Comparison of ENCODE assay signal across 12 mouse cellular contexts in genomic region chr17:29494062-29494731, GRCm38 (mm10). TPM values are rescaled to one million over a fixed set of nuclear protein-coding genes. Genes with fewer than 3 reads are reported as not detected.
DNase-seq lines count a peak whose midpoint lies in the region; ATAC-seq and TF ChIP-seq lines count a peak whose summit lies in the region.
"Had no signal": no experiment of that assay in that cellular context is flagged by ENCODE, and none has a peak within 500 bp of the region (broad histone marks: within the 10 kb centered on the region; RNA-seq: fewer than 3 reads in every experiment).

No protein-coding gene starts in this region.

- no peaks in the 10 kb centered on the region for H3K27me3 ChIP-seq in heart, embryonic 14.5 days (ENCODE audit: control insufficient read depth, insufficient read depth, low read length)
- H3K27me3 ChIP-seq in ES-Bruce4 (ENCODE audit: control insufficient read depth, insufficient read depth, low read length, poor library complexity, severe bottlenecking): no peaks in the 10 kb centered on the region
- no peaks in the 10 kb centered on the region for H3K27me3 ChIP-seq in liver, embryonic 11.5 days (replicated peaks; ENCODE audit: control insufficient read depth, insufficient read depth, low read length)
- no peaks in the 10 kb centered on the region for H3K27me3 ChIP-seq in kidney, embryonic 15.5 days
- H3K27me3 ChIP-seq: neural tube, embryonic 15.5 days had no signal

- no peak for TF ChIP-seq CTCF in ES-Bruce4 (IDR thresholded peaks at IDR 0.05; ENCODE audit: low read depth, low read length)

- H3K27ac ChIP-seq in heart, embryonic 14.5 days (replicated peaks in 1 of 2; ENCODE audit: control insufficient read depth in 1 of 2, insufficient read depth in 1 of 2, low read depth in 2 of 2, low read length in 2 of 2): no peak overlapping the region
- H3K27ac ChIP-seq in ES-Bruce4 (ENCODE audit: insufficient read depth, low read length): peak overlapping the region; percentile 81
- peak overlapping the region; percentile 89 for H3K27ac ChIP-seq in liver, embryonic 11.5 days (ENCODE audit: low read depth, low read length)
- H3K27ac ChIP-seq in kidney, embryonic 15.5 days: no peak overlapping the region
- H3K27ac ChIP-seq: neural tube, embryonic 15.5 days had no signal

- no peaks in the 10 kb centered on the region for H3K9me3 ChIP-seq in heart, embryonic 14.5 days (ENCODE audit: control insufficient read depth, low read length)
- no peaks in the 10 kb centered on the region for H3K9me3 ChIP-seq in ES-Bruce4 (replicated peaks; ENCODE audit: control insufficient read depth, insufficient read depth, low read length, poor library complexity, severe bottlenecking)
- H3K9me3 ChIP-seq in liver, embryonic 11.5 days (ENCODE audit: control insufficient read depth, low read length): no peaks in the 10 kb centered on the region
- H3K9me3 ChIP-seq in kidney, embryonic 15.5 days (replicated peaks): no peaks in the 10 kb centered on the region
- H3K9me3 ChIP-seq: neural tube, embryonic 15.5 days had no signal

- peaks cover 0 to 8% of the 10 kb centered on the region in 2 experiments; a peak in 3 of 4 replicates for H3K4me1 ChIP-seq in heart, embryonic 14.5 days (ENCODE audit: control insufficient read depth in 2 of 2, insufficient read depth in 2 of 2, low read length in 2 of 2)
- H3K4me1 ChIP-seq in ES-Bruce4 (ENCODE audit: control insufficient read depth, insufficient read depth, low read length): no peaks in the 10 kb centered on the region
- H3K4me1 ChIP-seq in liver, embryonic 11.5 days (replicated peaks; ENCODE audit: control insufficient read depth, insufficient read depth, low read length): peaks cover 45% of the 10 kb centered on the region
- peaks cover 27% of the 10 kb centered on the region for H3K4me1 ChIP-seq in kidney, embryonic 15.5 days

- H3K9ac ChIP-seq in heart, embryonic 14.5 days (ENCODE audit: low read length): no peak overlapping the region
- peak overlapping the region; percentile 85 for H3K9ac ChIP-seq in ES-Bruce4 (ENCODE audit: low read depth, poor library complexity, severe bottlenecking)
- peak overlapping the region; percentile 99 for H3K9ac ChIP-seq in liver, embryonic 11.5 days (ENCODE audit: low read depth, low read length)
- H3K9ac ChIP-seq in kidney, embryonic 15.5 days: no peak overlapping the region
- H3K9ac ChIP-seq: neural tube, embryonic 15.5 days had no signal

- no peak for DNase-seq in heart, postnatal 14 days
- DNase-seq in A20 (ENCODE audit: low read depth, low spot score) (peak; percentile 64), MN1 (ENCODE audit: low spot score) (no peak)
- no peak for DNase-seq in liver, embryonic 11.5 days (ENCODE audit: low spot score)
- no peak for DNase-seq in cerebellum, adult 11-12 months
- DNase-seq: lung, adult 18-20 months had no signal

- H3K4me3 ChIP-seq in heart, embryonic 14.5 days (ENCODE audit: control insufficient read depth in 1 of 2, insufficient read depth in 1 of 2, low read depth in 1 of 2, low read length in 2 of 2): peak overlapping the region in 1 of 2 experiments; percentile 3; a peak in 1 of 4 replicates
- H3K4me3 ChIP-seq in ES-Bruce4 (ENCODE audit: low read depth, low read length): peak overlapping the region; percentile 95
- H3K4me3 ChIP-seq in liver, embryonic 11.5 days (ENCODE audit: low read depth, low read length): peak overlapping the region; percentile 85
- H3K4me3 ChIP-seq in kidney, embryonic 15.5 days (replicated peaks): no peak overlapping the region
- H3K4me3 ChIP-seq: neural tube, embryonic 15.5 days had no signal

- 0 out of 2 replicates have a peak overlapping the region, but pooled peaks have one; percentile 2 for H3K4me2 ChIP-seq in heart, embryonic 14.5 days (ENCODE audit: low read length)
- H3K4me2 ChIP-seq in liver, embryonic 11.5 days: peak overlapping the region; percentile 88
- H3K4me2 ChIP-seq in kidney, embryonic 15.5 days: no peak overlapping the region

- peaks cover 23% of the 10 kb centered on the region for H3K36me3 ChIP-seq in heart, embryonic 14.5 days (ENCODE audit: control insufficient read depth, insufficient read depth, low read length)
- H3K36me3 ChIP-seq in ES-Bruce4 (ENCODE audit: control insufficient read depth, insufficient read depth, low read length, poor library complexity, severe bottlenecking): peaks cover 36% of the 10 kb centered on the region
- peaks cover 18% of the 10 kb centered on the region for H3K36me3 ChIP-seq in liver, embryonic 11.5 days (ENCODE audit: control insufficient read depth, insufficient read depth, low read length)
- peaks cover 19% of the 10 kb centered on the region for H3K36me3 ChIP-seq in kidney, embryonic 15.5 days

- TF ChIP-seq POLR2A in ES-Bruce4 (IDR thresholded peaks at IDR 0.05; ENCODE audit: insufficient read depth, low read length): no peak

- intact Hi-C loops in heart, postnatal 14 days (cut with DNase I): no loop called here

- 78% methylated on average over 10 of the region's 10 CpGs for WGBS in heart, embryonic 14.5 days
- 62% methylated on average over 10 of the region's 10 CpGs for WGBS in liver, embryonic 11.5 days
- 65% methylated on average over 10 of the region's 10 CpGs for WGBS in kidney, embryonic 15.5 days

- no peak for ATAC-seq in heart, embryonic 14.5 days (ENCODE audit: insufficient number of reproducible peaks, insufficient read depth, low FRiP score, low read depth)
- no peak for ATAC-seq in liver, embryonic 11.5 days (replicated peaks; ENCODE audit: low FRiP score)
- no peak for ATAC-seq in kidney, embryonic 15.5 days (replicated peaks; ENCODE audit: low FRiP score)

- TF ChIP-seq EP300 in ES-Bruce4 (IDR thresholded peaks at IDR 0.05; ENCODE audit: insufficient read depth, low read depth, low read length): no peak

RNA-seq across cellular contexts. Expression of gene Pim1, which starts 3.6 kb away (rescaled TPM):
- polyA plus RNA-seq in heart, embryonic 14.5 days (2014; fragmentation: Nextera tagmentation; extraction: Ambion mirVana): 14.1 and 16.5 TPM in 2 replicates
- total RNA-seq in heart, postnatal 14 days (2021): 10 to 100 TPM; 30.8 to 33.7 TPM
- 348 and 350 TPM in 2 replicates for polyA plus RNA-seq in ES-Bruce4 (2011; ENCODE audit: insufficient read depth, insufficient read length, low read depth, missing spikeins)
- 41.6 and 47.0 TPM in 2 replicates for polyA plus RNA-seq in liver, embryonic 11.5 days (2014; fragmentation: Nextera tagmentation; extraction: Ambion mirVana)
- polyA plus RNA-seq in kidney, embryonic 15.5 days (2015; fragmentation: Nextera tagmentation; extraction: Ambion mirVana): 17.8 and 17.9 TPM in 2 replicates

RNA-seq across cellular contexts. Expression of gene Gm17657, which starts 55.2 kb away (rescaled TPM):
- not detected in 2 replicates for polyA plus RNA-seq in heart, embryonic 14.5 days (2014; fragmentation: Nextera tagmentation; extraction: Ambion mirVana)
- total RNA-seq in heart, postnatal 14 days (2021): not detected
- polyA plus RNA-seq in ES-Bruce4 (2011; ENCODE audit: insufficient read depth, insufficient read length, low read depth, missing spikeins): 1.6 and 2.4 TPM in 2 replicates
- 0.11 TPM in 1 of 2 replicates, not detected in the other for polyA plus RNA-seq in liver, embryonic 11.5 days (2014; fragmentation: Nextera tagmentation; extraction: Ambion mirVana)
- polyA plus RNA-seq in kidney, embryonic 15.5 days (2015; fragmentation: Nextera tagmentation; extraction: Ambion mirVana): not detected in 2 replicates
- total RNA-seq: adrenal gland, adult 18-20 months had no signal
- polyA plus RNA-seq: kidney, postnatal 0 days; neural tube, embryonic 15.5 days had no signal

RNA-seq across cellular contexts. Expression of gene Tbc1d22b, which starts 55.4 kb away (rescaled TPM):
- polyA plus RNA-seq in heart, embryonic 14.5 days (2014; fragmentation: Nextera tagmentation; extraction: Ambion mirVana): 8.1 and 10.2 TPM in 2 replicates
- total RNA-seq in heart, postnatal 14 days (2021): 10 to 100 TPM; 14.5 to 15.1 TPM
- 20.8 and 21.8 TPM in 2 replicates for polyA plus RNA-seq in ES-Bruce4 (2011; ENCODE audit: insufficient read depth, insufficient read length, low read depth, missing spikeins)
- polyA plus RNA-seq in liver, embryonic 11.5 days (2014; fragmentation: Nextera tagmentation; extraction: Ambion mirVana): 11.5 and 11.8 TPM in 2 replicates
- polyA plus RNA-seq in kidney, embryonic 15.5 days (2015; fragmentation: Nextera tagmentation; extraction: Ambion mirVana): 16.7 and 19.3 TPM in 2 replicates

RNA-seq across cellular contexts. Expression of gene Tmem217, which starts 58.0 kb away (rescaled TPM):
- polyA plus RNA-seq in heart, embryonic 14.5 days (2014; fragmentation: Nextera tagmentation; extraction: Ambion mirVana): 0.41 TPM in 1 of 2 replicates, not detected in the other
- total RNA-seq in heart, postnatal 14 days (2021): not detected
- not detected in 2 replicates for polyA plus RNA-seq in ES-Bruce4 (2011; ENCODE audit: insufficient read depth, insufficient read length, low read depth, missing spikeins)
- 0.42 and 0.52 TPM in 2 replicates for polyA plus RNA-seq in liver, embryonic 11.5 days (2014; fragmentation: Nextera tagmentation; extraction: Ambion mirVana)
- 0.80 and 1.2 TPM in 2 replicates for polyA plus RNA-seq in kidney, embryonic 15.5 days (2015; fragmentation: Nextera tagmentation; extraction: Ambion mirVana)
- total RNA-seq: adrenal gland, adult 18-20 months had no signal

Comparison
In these comparisons a context has a peak if more than half of its experiments do, and no peak if none do; other contexts are left out.
1. H3K27ac ChIP-seq: peak in ES-Bruce4 (single experiment) and liver, embryonic 11.5 days (single experiment); none in heart, embryonic 14.5 days (0 of 2) and kidney, embryonic 15.5 days (single experiment).
2. H3K9ac ChIP-seq: peak in ES-Bruce4 (single experiment) and liver, embryonic 11.5 days (single experiment); none in heart, embryonic 14.5 days (single experiment) and kidney, embryonic 15.5 days (single experiment).